Mouse (Mus musculus) forebrain, postnatal 0 days (tissue): ENCODE data around the gene Atxn7l2. TPM values are rescaled to one million over a fixed set of nuclear protein-coding genes. Genes with fewer than 3 reads are reported as not detected.

Experiments
- ATAC-seq: fragments of 200-750 bp; cut with Nextera tagmentation; 2 replicates; pipeline ENCODE4 v1.8.0; 2017; ENCODE audit warnings: mild to moderate bottlenecking, moderate library complexity
- DNase-seq: peaks from one replicate; pipeline ENCODE4 v3.0.0-alpha.2; 2015
- H3K27ac ChIP-seq: fragments of 300-500 bp; sonication (generic); 2 replicates; pipeline ENCODE4 v1.5.1; 2014; ENCODE audit warnings: low read depth, mild to moderate bottlenecking, antibody characterized with exemption, low read length, moderate library complexity, mixed read lengths
- H3K27me3 ChIP-seq: fragments of 300-500 bp; sonication (generic); 2 replicates; pipeline ENCODE4 v1.6.1; 2014; ENCODE audit warnings: mild to moderate bottlenecking, low read length, mixed read lengths; ENCODE audit not compliant: insufficient read depth
- H3K36me3 ChIP-seq: fragments of 300-500 bp; sonication (generic); 2 replicates; pipeline ENCODE4 v1.6.1; 2014; ENCODE audit warnings: mild to moderate bottlenecking, moderate library complexity; ENCODE audit not compliant: insufficient read depth
- H3K4me1 ChIP-seq: fragments of 300-500 bp; sonication (generic); 2 replicates; pipeline ENCODE4 v1.6.1; 2014; ENCODE audit warnings: antibody characterized with exemption; ENCODE audit not compliant: insufficient read depth
- H3K4me2 ChIP-seq: fragments of 300-500 bp; sonication (generic); 2 replicates; pipeline ENCODE4 v1.6.1; 2014; ENCODE audit warnings: low read depth, mild to moderate bottlenecking, moderate library complexity
- H3K4me3 ChIP-seq: fragments of 300-500 bp; sonication (generic); 2 replicates; pipeline ENCODE4 v1.5.1; 2014; ENCODE audit warnings: low read depth, low read length, mixed read lengths
- H3K9ac ChIP-seq: fragments of 300-500 bp; sonication (generic); 2 replicates; pipeline ENCODE4 v1.6.1; 2014; ENCODE audit warnings: mild to moderate bottlenecking
- H3K9me3 ChIP-seq: fragments of 300-500 bp; sonication (generic); 2 replicates; pipeline ENCODE4 v1.6.1; 2016; ENCODE audit warnings: low read length
- CTCF ChIP-seq: sonication (generic); IDR thresholded peaks from 2 replicates; pipeline ENCODE4 v1.5.1; 2016; ENCODE audit warnings: antibody characterized with exemption, control low read depth, low read depth
- WGBS: fragments of 180-500 bp; shearing (Covaris S2); extraction: QIAGEN DNeasy Blood & Tissue Kit; methylation state at CpG from one replicate; pipeline ENCODE4 v1.1.7; 2014; 5-methylcytosine and 5-hydroxymethylcytosine counted together
- polyA plus RNA-seq: library from polyadenylated mRNA; unstranded; fragments of >200 nt; fragmentation: Nextera tagmentation; extraction: Ambion mirVana; gene quantifications from 2 replicates; pipeline ENCODE4 v1.2.1, GENCODE M21; 2015
- total RNA-seq: library from RNA; depleted of rRNA; stranded (reverse); fragments of >200 nt; gene quantifications from 2 replicates; pipeline ENCODE4 v1.2.3, GENCODE M21; 2014

Gene Atxn7l2
- total and polyA plus RNA-seq, 2 experiments from 2014 or later, result 20.7 to 22.0 TPM

- H3K36me3 ChIP-seq, result no peaks in the 10 kb centered on the region
- H3K9me3 ChIP-seq, result no peaks in the 10 kb centered on the region
- H3K27me3 ChIP-seq, result no peaks in the 10 kb centered on the region
- no peak overlapping the region for H3K4me3 ChIP-seq
- DNase-seq (no peak), ATAC-seq (no peak)
- H3K4me1 ChIP-seq, result peaks cover 25% of the 10 kb centered on the region
- no peak overlapping the region for H3K9ac ChIP-seq
- 82% methylated on average over 8 of the region's 8 CpGs for WGBS
- peak overlapping the region; percentile 48; the same call in 1 of the 2 replicates for H3K27ac ChIP-seq
- H3K4me2 ChIP-seq, result peak overlapping the region; percentile 89; the same call in 1 of the 2 replicates
- TF ChIP-seq CTCF, result peak; percentile 27; the same call in 1 of the 2 replicates
Observed at GRCm38 (mm10) chr3:108212406-108212805, 1.7 kb upstream of the Atxn7l2 start.

- ATAC-seq (peak; percentile 3; the same call in 1 of the 2 replicates), DNase-seq (peak; percentile 77)
- Histone ChIP-seq H3K36me3 (peaks cover 5% of the 10 kb centered on the region), H3K9me3 (no peaks in the 10 kb centered on the region), H3K9ac (0 out of 2 replicates have a peak overlapping the region, but pooled peaks have one; percentile 83), H3K4me1 (peaks cover 25% of the 10 kb centered on the region), H3K27ac (peak overlapping the region; percentile 97), H3K4me2 (peak overlapping the region; percentile 89), H3K27me3 (no peaks in the 10 kb centered on the region), H3K4me3 (no peak overlapping the region)
- WGBS, result 29% methylated on average over 6 of the region's 6 CpGs
- no peak for TF ChIP-seq CTCF
Observed at GRCm38 (mm10) chr3:108211845-108212244, 1.1 kb upstream of the Atxn7l2 start.

- peak overlapping the region; percentile 89 for H3K4me2 ChIP-seq
- peak overlapping the region; percentile 97 for H3K27ac ChIP-seq
- WGBS, result 1% methylated on average over 67 of the region's 72 CpGs
- H3K27me3 ChIP-seq, result no peaks in the 10 kb centered on the region
- peak overlapping the region; percentile 83 for H3K9ac ChIP-seq
- DNase-seq (peak; percentile 99), ATAC-seq (peak; percentile 95)
- H3K4me3 ChIP-seq, result peak overlapping the region; percentile 61
- TF ChIP-seq CTCF, result no peak
- H3K4me1 ChIP-seq, result peaks cover 25% of the 10 kb centered on the region
- peaks cover 22% of the 10 kb centered on the region for H3K36me3 ChIP-seq
- no peaks in the 10 kb centered on the region for H3K9me3 ChIP-seq
Observed at GRCm38 (mm10) chr3:108209946-108210770, 576 bp downstream of the Atxn7l2 start.

- peak overlapping the region; percentile 83 for H3K9ac ChIP-seq
- no peak for TF ChIP-seq CTCF
- ATAC-seq, result no peak
- H3K4me3 ChIP-seq, result peak overlapping the region; percentile 61
- H3K27me3 ChIP-seq, result no peaks in the 10 kb centered on the region
- peak overlapping the region; percentile 89 for H3K4me2 ChIP-seq
- H3K9me3 ChIP-seq, result no peaks in the 10 kb centered on the region
- DNase-seq, result no peak
- peaks cover 28% of the 10 kb centered on the region for H3K36me3 ChIP-seq
- peaks cover 25% of the 10 kb centered on the region for H3K4me1 ChIP-seq
- WGBS, result 8% methylated on average over 8 of the region's 8 CpGs
- peak overlapping the region; percentile 97 for H3K27ac ChIP-seq
Observed at GRCm38 (mm10) chr3:108209536-108209935, 1.2 kb downstream of the Atxn7l2 start.

- Histone ChIP-seq H3K27me3 (no peaks in the 10 kb centered on the region), H3K4me2 (peak overlapping the region; percentile 89), H3K4me1 (peaks cover 25% of the 10 kb centered on the region), H3K9me3 (no peaks in the 10 kb centered on the region), H3K4me3 (peak overlapping the region; percentile 61), H3K36me3 (peaks cover 32% of the 10 kb centered on the region), H3K27ac (no peak overlapping the region), H3K9ac (peak overlapping the region; percentile 83)
- DNase-seq (no peak), ATAC-seq (no peak)
- 61% methylated on average over 3 of the region's 3 CpGs for WGBS
- TF ChIP-seq CTCF, result no peak
Observed at GRCm38 (mm10) chr3:108209001-108209400, 1.7 kb downstream of the Atxn7l2 start.

- Histone ChIP-seq H3K9me3 (no peaks in the 10 kb centered on the region), H3K4me2 (no peak overlapping the region), H3K27me3 (no peaks in the 10 kb centered on the region), H3K27ac (no peak overlapping the region), H3K9ac (no peak overlapping the region), H3K36me3 (peaks cover 51% of the 10 kb centered on the region), H3K4me3 (no peak overlapping the region), H3K4me1 (peaks cover 19% of the 10 kb centered on the region)
- TF ChIP-seq CTCF, result no peak
- ATAC-seq (no peak), DNase-seq (peak; percentile 40)
- 64% methylated on average over 15 of the region's 15 CpGs for WGBS
Observed at GRCm38 (mm10) chr3:108206731-108207375, 3.9 kb downstream of the Atxn7l2 start.

- Histone ChIP-seq H3K4me2 (no peak overlapping the region), H3K27me3 (no peaks in the 10 kb centered on the region), H3K4me3 (no peak overlapping the region), H3K27ac (no peak overlapping the region), H3K9me3 (no peaks in the 10 kb centered on the region), H3K9ac (no peak overlapping the region), H3K36me3 (peaks cover 51% of the 10 kb centered on the region), H3K4me1 (peaks cover 18% of the 10 kb centered on the region)
- WGBS, result 90% methylated on average over 8 of the region's 8 CpGs
- no peak for DNase-seq
- TF ChIP-seq CTCF, result no peak
- no peak for ATAC-seq
Observed at GRCm38 (mm10) chr3:108205601-108206000, 5.1 kb downstream of the Atxn7l2 start.
